Mouse (Mus musculus) bone marrow, adult 2 months (tissue): Measurements from ENCODE around the gene Cnp. TPM values are rescaled to one million over a fixed set of nuclear protein-coding genes. Genes with fewer than 3 reads are reported as not detected.

Experiments used
- H3K27ac ChIP-seq: fragments of 200-500 bp; 2 replicates; pipeline ENCODE4 v1.5.1; 2012; ENCODE audit warnings: low read depth, mild to moderate bottlenecking, control low read depth, inconsistent platforms, low read length; ENCODE audit not compliant: control insufficient read depth, poor library complexity, insufficient read depth
- H3K4me1 ChIP-seq: fragments of 200-500 bp; 2 replicates; pipeline ENCODE4 v1.6.1; 2011; ENCODE audit warnings: low read length; ENCODE audit not compliant: control insufficient read depth, insufficient read depth
- H3K4me3 ChIP-seq: fragments of 200-500 bp; replicated peaks from 2 replicates; pipeline ENCODE3; 2011; ENCODE audit warnings: mild to moderate bottlenecking, low read depth, low read length, control low read depth; ENCODE audit not compliant: control insufficient read depth
- CTCF ChIP-seq: fragments of 200-500 bp; IDR thresholded peaks from 2 replicates; pipeline ENCODE4 v1.5.1; 2011; ENCODE audit warnings: low read length, control low read depth; ENCODE audit not compliant: control insufficient read depth, insufficient read depth
- POLR2A ChIP-seq: fragments of 200-500 bp; IDR thresholded peaks from 2 replicates; pipeline ENCODE4 v1.6.1; 2011; ENCODE audit warnings: low read depth, mild to moderate bottlenecking, control low read depth, low read length, borderline replicate concordance; ENCODE audit not compliant: control insufficient read depth
- WGBS: fragments of 180-500 bp; shearing (Covaris S2); methylation state at CpG from one replicate; pipeline ENCODE4 v1.1.7; 2018; 5-methylcytosine and 5-hydroxymethylcytosine counted together
- polyA plus RNA-seq: library from polyadenylated mRNA; stranded (reverse); fragments of >200 nt; gene quantifications from 2 replicates; pipeline ENCODE4 v1.2.4, GENCODE M21; 2011; ENCODE audit warnings: low replicate concordance; ENCODE audit not compliant: missing spikeins, insufficient read depth, insufficient read length

Gene Cnp
- polyA plus RNA-seq, 1 experiment = 35.7 TPM

- peaks cover 8% of the 10 kb centered on the region for H3K4me1 ChIP-seq
- 5% methylated on average over 9 of the region's 9 CpGs for WGBS
- H3K27ac ChIP-seq = peak overlapping the region; percentile 95
- TF ChIP-seq CTCF (peak; percentile 87), POLR2A (peak; percentile 60; the same call in 1 of the 2 replicates)
- H3K4me3 ChIP-seq = peak overlapping the region; percentile 36
Measured at GRCm38 (mm10) chr11:100626701-100627195, 52.0 kb downstream of the Cnp start.

GRCm38 (mm10) chr11:100628056-100628455, 53.4 kb downstream of the Cnp start:
- Histone ChIP-seq H3K4me1 (peaks cover 8% of the 10 kb centered on the region), H3K27ac (no peak overlapping the region), H3K4me3 (no peak overlapping the region)
- 71% methylated on average over 5 of the region's 5 CpGs for WGBS
- TF ChIP-seq POLR2A (no peak), CTCF (no peak)

GRCm38 (mm10) chr11:100628862-100629352, 54.2 kb downstream of the Cnp start:
- Histone ChIP-seq H3K4me1 (peaks cover 7% of the 10 kb centered on the region), H3K27ac (no peak overlapping the region), H3K4me3 (no peak overlapping the region)
- 24% methylated on average over 13 of the region's 13 CpGs for WGBS
- TF ChIP-seq POLR2A = no peak
- TF ChIP-seq CTCF = no peak

- Histone ChIP-seq H3K4me3 (no peak overlapping the region), H3K4me1 (no peaks in the 10 kb centered on the region; the same call in 1 of the 2 replicates), H3K27ac (no peak overlapping the region)
- TF ChIP-seq POLR2A = no peak
- TF ChIP-seq CTCF = no peak
- WGBS = 38% methylated on average over 7 of the region's 7 CpGs
Measured at GRCm38 (mm10) chr11:100634530-100634929, 59.8 kb downstream of the Cnp start.

- WGBS = 13% methylated on average over 52 of the region's 52 CpGs
- no peak overlapping the region for H3K4me3 ChIP-seq
Measured at GRCm38 (mm10) chr11:100640159-100640906, 65.6 kb downstream of the Cnp start.

More at GRCm38 (mm10) chr11:100640159-100640906, 65.6 kb downstream of the Cnp start:
- Histone ChIP-seq H3K4me1 (no peaks in the 10 kb centered on the region; the same call in 1 of the 2 replicates), H3K27ac (no peak overlapping the region; the same call in 1 of the 2 replicates)
- TF ChIP-seq POLR2A = no peak
- TF ChIP-seq CTCF = peak; percentile 35; the same call in 1 of the 2 replicates

Other genes starting within 250 kb of the Cnp start
- not detected in 2 replicates for gene Gast, start 240.5 kb upstream of the Cnp start, polyA plus RNA-seq
- gene Hap1, start 218.8 kb upstream of the Cnp start, polyA plus RNA-seq = 1.1 and 11.9 TPM in 2 replicates
- gene Jup, start 177.1 kb upstream of the Cnp start, polyA plus RNA-seq = 11.1 and 14.8 TPM in 2 replicates
- gene P3h4, start 160.1 kb upstream of the Cnp start, polyA plus RNA-seq = 0.45 and 3.9 TPM in 2 replicates
- 1.7 and 7.0 TPM in 2 replicates for gene Fkbp10, start 159.2 kb upstream of the Cnp start, polyA plus RNA-seq
- gene Nt5c3b, start 133.1 kb upstream of the Cnp start, polyA plus RNA-seq = 5.8 and 21.5 TPM in 2 replicates
- not detected in 2 replicates for gene Klhl10, start 133.0 kb upstream of the Cnp start, polyA plus RNA-seq
- gene Klhl11, start 102.2 kb upstream of the Cnp start, polyA plus RNA-seq = 1.2 and 2.7 TPM in 2 replicates
- gene Acly, start 46.9 kb upstream of the Cnp start, polyA plus RNA-seq = 12.8 and 31.2 TPM in 2 replicates
- gene Ttc25, start 29.3 kb upstream of the Cnp start, polyA plus RNA-seq = 0.35 TPM in 1 of 2 replicates, not detected in the other
- 7.5 and 13.1 TPM in 2 replicates for gene Nkiras2, start 44.3 kb downstream of the Cnp start, polyA plus RNA-seq
- gene Dnajc7, start 45.3 kb downstream of the Cnp start, polyA plus RNA-seq = 603 and 838 TPM in 2 replicates
- not detected in 2 replicates for gene Zfp385c, start 117.6 kb downstream of the Cnp start, polyA plus RNA-seq
- 13.2 and 34.6 TPM in 2 replicates for gene Dhx58, start 129.4 kb downstream of the Cnp start, polyA plus RNA-seq
- gene Kat2a, start 137.6 kb downstream of the Cnp start, polyA plus RNA-seq = 7.6 and 16.3 TPM in 2 replicates
- not detected in 2 replicates for gene Hspb9, start 138.9 kb downstream of the Cnp start, polyA plus RNA-seq
- 91.8 and 126 TPM in 2 replicates for gene Rab5c, start 163.3 kb downstream of the Cnp start, polyA plus RNA-seq
- not detected in 2 replicates for gene Kcnh4, start 185.0 kb downstream of the Cnp start, polyA plus RNA-seq
- gene Hcrt, start 188.0 kb downstream of the Cnp start, polyA plus RNA-seq = not detected in 2 replicates
- 3.7 and 4.9 TPM in 2 replicates for gene Ghdc, start 196.1 kb downstream of the Cnp start, polyA plus RNA-seq